Mouse (Mus musculus) liver, embryonic 14.5 days (tissue): ENCODE measurements around the gene Ambra1. TPM values are rescaled to one million over a fixed set of nuclear protein-coding genes. Genes with fewer than 3 reads are reported as not detected.

Experiments
- ATAC-seq: fragments of 200-750 bp; cut with Nextera tagmentation; 2 replicates; pipeline ENCODE4 v1.8.0; 2017; ENCODE audit warnings: moderate number of reproducible peaks, mild to moderate bottlenecking, moderate library complexity; ENCODE audit not compliant: insufficient read depth
- DNase-seq, 3 experiments: peaks; one replicate each; pipeline ENCODE4 v3.0.0-alpha.2; 2012 to 2013; ENCODE audit warnings: low read depth in 3 of 3, low spot score in 3 of 3
- H3K27ac ChIP-seq: fragments of 300-500 bp; sonication (generic); 2 replicates; pipeline ENCODE4 v1.5.1; 2014; ENCODE audit warnings: moderate library complexity, mild to moderate bottlenecking, control low read depth, inconsistent platforms
- H3K27me3 ChIP-seq: fragments of 300-500 bp; sonication (generic); 2 replicates; pipeline ENCODE4 v1.6.1; 2014; ENCODE audit warnings: mild to moderate bottlenecking, low read length, moderate library complexity; ENCODE audit not compliant: control insufficient read depth, insufficient read depth
- H3K36me3 ChIP-seq: fragments of 300-500 bp; sonication (generic); replicated peaks from 2 replicates; pipeline ENCODE4 v1.6.1; 2014; ENCODE audit warnings: low read depth; ENCODE audit not compliant: control insufficient read depth, insufficient read depth
- H3K4me1 ChIP-seq, 2 experiments: fragments of 200-500 bp in 1 of 2; fragments of 300-500 bp in 1 of 2; sonication (generic) in 1 of 2; replicated peaks; 2 replicates each; pipeline ENCODE4 v1.6.1; 2012 to 2014; ENCODE audit warnings: antibody characterized with exemption in 1 of 2, inconsistent platforms in 1 of 2, low read length in 1 of 2; ENCODE audit not compliant: control insufficient read depth in 2 of 2, insufficient read depth in 2 of 2
- H3K4me2 ChIP-seq: fragments of 300-500 bp; sonication (generic); 2 replicates; pipeline ENCODE4 v1.6.1; 2014; ENCODE audit warnings: low read depth, mild to moderate bottlenecking, control low read depth, moderate library complexity
- H3K4me3 ChIP-seq, 2 experiments: fragments of 200-500 bp in 1 of 2; fragments of 300-500 bp in 1 of 2; sonication (generic) in 1 of 2; 2 replicates each; pipeline ENCODE4 v1.5.1; 2012 to 2014; ENCODE audit warnings: low read depth in 2 of 2, low read length in 2 of 2, mild to moderate bottlenecking in 2 of 2, control low read depth in 1 of 2, inconsistent platforms in 1 of 2, moderate library complexity in 1 of 2; ENCODE audit not compliant: insufficient read depth in 1 of 2
- H3K9ac ChIP-seq: fragments of 300-500 bp; sonication (generic); replicated peaks from 2 replicates; pipeline ENCODE4 v1.6.1; 2014; ENCODE audit warnings: mild to moderate bottlenecking, control low read depth, moderate library complexity
- H3K9me3 ChIP-seq: fragments of 300-500 bp; sonication (generic); 2 replicates; pipeline ENCODE4 v1.6.1; 2016; ENCODE audit warnings: low read length, mixed read lengths; ENCODE audit not compliant: control insufficient read depth
- CTCF ChIP-seq: IDR thresholded peaks from 2 replicates; pipeline ENCODE4 v1.5.1; 2016; ENCODE audit warnings: antibody characterized with exemption, low read depth, control low read depth
- EP300 ChIP-seq: IDR thresholded peaks from 2 replicates; pipeline ENCODE4 v1.6.1; 2016; ENCODE audit warnings: antibody characterized with exemption, low read depth
- WGBS: fragments of 180-500 bp; shearing (Covaris S2); extraction: QIAGEN DNeasy Blood & Tissue Kit; methylation state at CpG from one replicate; pipeline ENCODE4 v1.1.7; 2014; ENCODE audit not compliant: insufficient replicate concordance; 5-methylcytosine and 5-hydroxymethylcytosine counted together
- polyA plus RNA-seq, 2 experiments: library from polyadenylated mRNA; depleted of rRNA in 1 of 2; stranded (reverse) in 1 of 2; unstranded in 1 of 2; fragments of >200 nt; fragmentation: Nextera tagmentation in 1 of 2; extraction: Ambion mirVana in 1 of 2; gene quantifications; 2 replicates each; pipeline versions ENCODE4 v1.2.1 to v1.2.3; 2012 to 2014

Gene Ambra1
- polyA plus RNA-seq, 2 experiments = 3.9 TPM

DNA sequence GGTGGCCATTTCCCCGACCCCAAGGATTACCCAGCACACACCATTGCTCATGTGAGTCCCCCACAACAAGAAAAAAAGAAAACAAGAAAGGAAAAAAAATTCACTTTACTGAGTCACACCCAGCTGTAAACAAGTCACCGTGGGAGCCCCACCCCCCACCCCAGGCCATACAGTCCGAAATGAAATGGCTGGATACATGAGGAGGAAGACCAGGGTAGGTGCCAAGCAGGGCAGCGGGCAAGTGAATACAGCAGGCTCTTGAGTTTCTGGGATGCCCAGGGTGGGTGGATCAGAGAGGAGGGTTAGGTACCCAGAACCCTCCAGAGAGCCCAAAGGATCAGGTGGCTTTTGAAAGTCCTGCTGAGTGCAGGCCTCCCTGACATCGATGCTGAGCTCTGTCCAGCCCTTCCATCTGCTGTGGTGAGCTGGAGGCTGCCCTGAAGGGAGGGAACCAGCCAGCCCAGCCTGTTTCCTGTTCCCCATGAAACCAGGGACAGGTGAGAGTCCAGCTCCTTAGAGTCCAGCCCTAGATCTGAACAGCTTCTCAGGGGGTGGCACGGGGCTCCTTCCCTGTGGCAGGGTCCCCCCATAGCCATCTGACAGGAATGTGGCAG lies 202.9 kb downstream of the Ambra1 start:
- H3K9me3 ChIP-seq = no peaks in the 10 kb centered on the region
- no peak for TF ChIP-seq EP300
- no peak for TF ChIP-seq CTCF
- peak overlapping the region in 1 of 2 experiments; percentile 1; a peak in 2 of 4 replicates for H3K4me3 ChIP-seq
- no peak overlapping the region; the same call in 1 of the 2 replicates for H3K9ac ChIP-seq
- peaks cover 30% of the 10 kb centered on the region for H3K36me3 ChIP-seq
- peaks cover 5 to 7% of the 10 kb centered on the region in 2 experiments for H3K4me1 ChIP-seq
- ATAC-seq (no peak), DNase-seq (no peak)
- peaks cover 17% of the 10 kb centered on the region for H3K27me3 ChIP-seq
- H3K27ac ChIP-seq = no peak overlapping the region
- peak overlapping the region; percentile 52 for H3K4me2 ChIP-seq
- WGBS = 22% methylated on average over 6 of the region's 6 CpGs

DNA sequence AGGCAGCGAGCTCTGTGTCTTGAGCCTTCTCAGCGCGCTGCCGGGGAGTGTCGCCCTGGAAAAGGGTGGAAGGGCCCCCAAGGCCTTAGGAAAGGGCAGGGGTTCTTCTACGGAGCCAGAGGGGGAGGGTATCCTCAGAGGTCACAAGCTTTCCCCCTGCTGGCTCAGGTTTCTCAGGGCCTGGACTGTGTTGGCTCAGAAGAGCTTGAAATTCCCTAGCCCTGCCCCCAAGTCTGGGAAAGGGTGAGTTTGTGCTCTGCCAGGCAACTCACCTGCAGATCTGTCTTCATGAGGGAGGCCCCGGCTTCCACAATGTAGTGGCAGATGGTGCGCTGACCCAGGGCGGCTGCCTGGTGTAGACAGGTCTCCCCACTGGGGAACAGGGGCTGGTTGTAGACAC lies 203.5 kb downstream of the Ambra1 start:
- no peaks in the 10 kb centered on the region for H3K9me3 ChIP-seq
- ATAC-seq (no peak), DNase-seq (no peak)
- no peak overlapping the region for H3K4me2 ChIP-seq
- TF ChIP-seq EP300 (no peak), CTCF (no peak)
- H3K27ac ChIP-seq = no peak overlapping the region
- H3K27me3 ChIP-seq = peaks cover 17% of the 10 kb centered on the region
- no peak overlapping the region for H3K4me3 ChIP-seq
- WGBS = 69% methylated on average over 9 of the region's 9 CpGs
- H3K36me3 ChIP-seq = peaks cover 36% of the 10 kb centered on the region
- H3K4me1 ChIP-seq = peaks cover 5 to 7% of the 10 kb centered on the region in 2 experiments
- H3K9ac ChIP-seq = no peak overlapping the region

GRCm38 (mm10) chr2:91934016-91934415 lies 204.1 kb downstream of the Ambra1 start:
- 27% methylated on average over 8 of the region's 8 CpGs for WGBS
- H3K9ac ChIP-seq = no peak overlapping the region
- H3K36me3 ChIP-seq = peaks cover 40% of the 10 kb centered on the region

GRCm38 (mm10) chr2:91934826-91935525 lies 205.0 kb downstream of the Ambra1 start:
- H3K4me2 ChIP-seq = no peak overlapping the region
- H3K4me1 ChIP-seq = peaks cover 5 to 7% of the 10 kb centered on the region in 2 experiments
- TF ChIP-seq CTCF = no peak
- no peak for TF ChIP-seq EP300
- H3K4me3 ChIP-seq = no peak overlapping the region
- H3K27ac ChIP-seq = no peak overlapping the region
- H3K27me3 ChIP-seq = peaks cover 17% of the 10 kb centered on the region
- H3K9ac ChIP-seq = no peak overlapping the region
- WGBS = 81% methylated on average over 9 of the region's 9 CpGs
- no peaks in the 10 kb centered on the region for H3K9me3 ChIP-seq
- peaks cover 48% of the 10 kb centered on the region for H3K36me3 ChIP-seq
- DNase-seq (no peak), ATAC-seq (no peak)

More at GRCm38 (mm10) chr2:91934016-91934415, 204.1 kb downstream of the Ambra1 start:
- no peaks in the 10 kb centered on the region for H3K9me3 ChIP-seq
- peaks cover 5 to 7% of the 10 kb centered on the region in 2 experiments for H3K4me1 ChIP-seq
- no peak overlapping the region for H3K27ac ChIP-seq
- H3K4me2 ChIP-seq = no peak overlapping the region
- H3K27me3 ChIP-seq = peaks cover 17% of the 10 kb centered on the region
- no peak for TF ChIP-seq CTCF
- TF ChIP-seq EP300 = no peak
- ATAC-seq = no peak
- DNase-seq = no peak
- H3K4me3 ChIP-seq = no peak overlapping the region

DNA sequence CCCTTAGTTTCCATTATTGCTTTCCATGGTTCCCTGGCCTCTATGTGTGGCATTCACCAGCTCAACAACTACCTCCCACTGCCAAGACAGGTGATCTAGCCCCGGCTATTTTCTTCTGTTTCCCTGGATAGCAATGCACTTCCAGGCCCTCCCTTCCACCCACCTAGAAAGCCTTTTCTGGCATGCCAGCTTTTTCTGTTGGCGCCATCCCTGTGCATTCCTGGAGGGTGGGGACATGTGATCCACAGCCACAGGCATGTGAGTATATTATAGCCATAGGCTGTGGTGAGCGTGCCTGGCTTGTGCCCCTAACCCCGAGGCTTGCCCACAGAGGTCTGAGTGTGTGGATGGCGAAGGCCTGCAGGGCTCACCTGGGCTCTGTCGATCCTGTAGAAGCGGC lies 206.2 kb downstream of the Ambra1 start:
- Histone ChIP-seq H3K27me3 (peaks cover 8% of the 10 kb centered on the region), H3K36me3 (peaks cover 52% of the 10 kb centered on the region)
- 86% methylated on average over 7 of the region's 7 CpGs for WGBS

More for the DNA sequence above, 206.2 kb downstream of the Ambra1 start:
- H3K9me3 ChIP-seq = no peaks in the 10 kb centered on the region
- TF ChIP-seq CTCF (no peak), EP300 (no peak)
- no peak for ATAC-seq
- no peak overlapping the region for H3K9ac ChIP-seq
- peaks cover 2 to 5% of the 10 kb centered on the region in 2 experiments; a peak in 3 of 4 replicates for H3K4me1 ChIP-seq
- H3K4me2 ChIP-seq = no peak overlapping the region
- H3K27ac ChIP-seq = no peak overlapping the region
- DNase-seq = no peak
- H3K4me3 ChIP-seq = no peak overlapping the region
